Mouse (Mus musculus) neural tube, embryonic 10.5 days (tissue): ENCODE measurements around the gene Klhl6.
"Not testable (repeated sequence)": the region's sequence is repeated elsewhere in the genome, so short reads cannot be mapped to it uniquely, and the experiment has no call there.

Experiments used
- DNase-seq: peaks from one replicate; pipeline ENCODE4 v3.0.0-alpha.2; 2017; ENCODE audit warnings: low spot score; ENCODE audit errors: extremely low spot score

The Klhl6 gene

DNA sequence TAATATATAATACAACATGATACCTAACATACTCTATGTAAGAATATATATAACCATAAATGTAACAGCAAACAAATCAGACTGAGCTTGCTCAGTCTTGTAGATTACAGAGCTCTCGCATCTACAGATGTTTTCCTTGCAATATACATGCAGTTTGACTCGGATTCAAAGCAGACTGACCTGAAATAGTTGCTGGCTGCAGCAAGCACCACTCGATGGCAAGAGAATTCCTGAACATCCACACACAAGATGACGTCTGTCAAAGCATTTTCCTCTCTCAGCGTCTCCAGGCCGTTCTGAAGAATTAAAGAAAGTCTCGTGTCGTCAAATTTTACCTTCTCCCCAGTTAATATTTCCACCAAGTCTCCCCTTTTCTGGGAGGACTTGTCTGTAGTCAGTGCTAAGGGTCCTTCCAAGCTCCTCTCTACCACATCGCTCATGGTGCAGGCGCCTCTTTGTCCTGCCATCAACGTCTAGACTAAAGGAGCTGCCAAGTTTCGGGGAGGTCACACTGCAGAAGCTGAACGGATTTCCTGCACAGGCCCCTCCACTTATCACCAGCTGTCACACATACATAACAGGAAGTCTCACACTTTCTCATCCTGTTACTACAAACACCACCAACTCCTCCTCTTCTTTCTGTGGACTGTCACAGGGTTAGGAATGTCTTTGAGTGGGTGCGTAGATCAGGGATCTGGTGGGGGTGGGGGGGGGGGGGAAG lies at the start of gene Klhl6:
Gene Klhl6 (minus strand): TSS at position 501 of the 721 bp plus-strand sequence.
- DNase-seq: no peak

DNA sequence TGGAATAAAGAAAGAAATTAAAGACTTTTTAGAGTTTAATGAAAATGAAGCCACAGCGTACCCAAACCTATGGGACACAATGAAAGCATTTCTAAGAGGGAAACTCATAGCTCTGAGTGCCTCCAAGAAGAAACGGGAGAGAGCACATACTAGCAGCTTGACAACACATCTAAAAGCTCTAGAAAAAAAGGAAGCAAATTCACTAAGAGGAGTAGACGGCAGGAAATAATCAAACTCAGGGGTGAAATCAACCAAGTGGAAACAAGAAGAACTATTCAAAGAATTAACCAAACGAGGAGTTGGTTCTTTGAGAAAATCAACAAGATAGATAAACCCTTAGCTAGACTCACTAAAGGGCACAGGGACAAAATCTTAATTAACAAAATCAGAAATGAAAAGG lies 44.4 kb upstream of the Klhl6 start:
- not testable (repeated sequence) for DNase-seq

DNA sequence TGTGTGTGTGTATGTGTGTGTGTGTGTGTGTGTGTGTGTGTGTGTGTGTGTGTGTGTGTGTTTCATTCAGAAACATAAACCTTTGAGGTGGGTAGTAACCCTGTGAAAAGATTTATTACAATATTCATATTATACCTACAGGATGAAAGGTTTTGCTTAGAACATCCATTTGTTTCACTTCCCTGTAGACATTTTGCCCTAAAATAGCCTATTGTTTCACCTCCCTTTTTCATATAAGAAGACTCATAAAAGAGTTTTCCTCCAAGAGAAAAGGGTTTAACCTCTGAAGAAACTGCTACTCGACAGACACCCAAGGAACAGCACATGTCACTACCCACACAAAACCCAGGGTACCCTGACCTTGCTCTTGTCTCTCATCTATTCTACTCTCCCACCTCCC lies 40.0 kb upstream of the Klhl6 start:
- DNase-seq: no peak

DNA sequence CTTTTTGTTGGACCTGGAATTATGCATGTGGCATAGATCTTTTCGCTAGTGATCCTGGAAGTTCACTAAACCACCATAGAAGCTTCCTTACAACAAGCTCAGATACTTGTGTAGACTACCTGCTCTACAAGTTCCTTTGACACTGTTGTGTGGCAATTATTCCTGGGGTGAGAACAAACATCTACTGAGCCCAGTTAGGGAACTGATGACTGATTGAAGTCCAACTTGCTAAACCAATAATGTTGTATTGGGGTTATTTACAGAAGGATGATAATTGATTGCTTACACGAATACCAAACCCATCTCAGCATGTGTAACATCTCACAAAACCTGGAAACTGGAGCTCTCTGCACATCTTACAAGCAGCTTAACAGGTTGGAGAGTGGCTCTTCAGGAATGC lies 39.0 kb upstream of the Klhl6 start:
- no peak for DNase-seq

DNA sequence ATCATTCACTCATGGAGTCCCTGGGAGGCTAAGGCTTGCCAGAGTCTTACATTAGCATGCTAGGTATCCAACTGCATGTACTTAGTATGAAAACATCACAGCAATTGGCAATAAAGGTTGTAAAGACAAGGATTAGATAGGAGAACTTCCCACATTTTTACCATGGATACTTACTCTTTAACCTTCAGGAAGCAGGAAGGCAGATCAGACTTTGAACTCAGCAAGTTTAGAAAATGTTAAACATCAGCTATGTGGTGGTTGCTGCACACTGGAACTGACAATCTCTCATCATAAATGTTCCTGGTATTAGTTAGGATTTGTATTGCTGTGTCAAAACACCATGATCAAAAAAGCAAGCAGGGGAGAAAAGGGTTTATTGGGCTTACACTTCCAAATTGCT lies 29.8 kb upstream of the Klhl6 start:
- no peak for DNase-seq

DNA sequence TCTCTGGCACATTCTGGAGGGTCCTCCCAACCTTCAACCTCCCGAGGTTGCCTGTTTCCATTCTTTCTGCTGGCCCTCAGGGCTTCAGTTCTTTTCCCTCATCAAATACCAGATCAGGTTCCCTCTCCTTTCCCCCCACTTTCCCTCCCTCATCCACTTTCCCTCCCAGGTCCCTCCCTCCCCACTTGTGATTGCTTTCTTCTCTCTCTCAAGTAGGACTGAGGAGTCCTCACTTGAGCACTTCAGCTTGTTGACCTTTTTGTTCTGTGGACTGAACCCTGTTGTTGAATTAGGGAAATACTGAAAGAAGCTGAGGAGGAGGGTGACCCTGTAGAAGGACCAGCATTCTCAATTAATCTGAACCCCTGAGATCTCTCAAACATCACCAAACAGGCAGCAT lies 23.2 kb upstream of the Klhl6 start:
- no peak for DNase-seq

DNA sequence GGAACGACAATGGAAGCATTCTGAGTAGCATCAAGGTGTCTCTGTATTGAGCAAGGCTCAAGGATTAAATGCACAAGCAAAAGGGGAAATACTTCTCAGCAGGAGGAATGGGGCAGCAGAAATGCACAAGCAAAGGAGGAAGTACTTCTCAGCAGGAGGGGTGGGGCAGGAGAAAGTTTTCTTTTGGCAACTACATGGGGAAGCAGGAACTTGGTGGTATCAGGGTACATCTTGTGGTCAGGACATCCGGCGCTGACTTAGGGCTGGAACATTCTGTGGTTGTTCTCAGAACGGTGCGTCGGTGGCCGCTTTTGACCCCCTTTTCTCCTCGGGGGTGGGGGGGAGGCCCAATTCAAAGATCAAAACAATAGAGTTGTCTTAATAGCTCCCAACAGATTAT lies 17.4 kb upstream of the Klhl6 start:
- DNase-seq: not testable (repeated sequence)

DNA sequence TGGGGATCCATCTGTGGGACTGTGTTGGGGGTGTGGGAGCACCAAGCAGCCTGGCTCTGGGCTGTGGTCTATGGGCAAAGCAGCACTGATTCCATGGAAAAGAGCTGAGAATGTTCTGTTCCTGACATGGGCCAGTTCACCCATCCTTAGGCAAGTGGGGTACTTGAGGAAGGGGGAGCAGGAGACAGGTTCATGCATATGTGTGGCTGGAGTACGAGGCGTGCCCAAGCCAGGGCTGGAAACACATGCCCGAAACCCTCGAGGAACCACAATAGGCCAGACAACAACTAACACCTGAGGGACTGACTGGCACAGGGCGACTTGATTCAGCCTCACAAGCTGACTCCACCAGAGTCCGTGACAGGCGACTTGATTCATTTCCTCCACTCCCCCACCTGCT lies 14.8 kb upstream of the Klhl6 start:
- DNase-seq: no peak

DNA sequence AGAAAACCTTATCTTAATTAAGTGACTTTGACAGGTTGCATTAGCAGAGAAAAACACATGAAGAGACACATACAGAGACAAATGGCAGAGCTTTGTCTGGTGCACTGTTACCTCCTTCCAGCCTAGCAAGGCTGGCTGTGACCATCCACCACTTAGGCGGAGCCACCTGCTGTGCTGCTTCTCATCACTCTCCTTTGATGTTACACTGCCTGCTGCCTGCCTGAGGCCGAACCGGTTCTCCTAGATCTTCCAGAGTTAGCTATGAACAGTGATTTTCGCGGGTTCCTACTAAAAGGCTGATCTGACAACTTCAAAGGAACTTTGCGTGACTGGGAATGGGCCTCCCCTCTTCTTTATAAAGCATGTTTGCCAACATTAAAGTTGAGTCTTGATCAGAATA lies 14.1 kb upstream of the Klhl6 start:
- not testable (repeated sequence) for DNase-seq

DNA sequence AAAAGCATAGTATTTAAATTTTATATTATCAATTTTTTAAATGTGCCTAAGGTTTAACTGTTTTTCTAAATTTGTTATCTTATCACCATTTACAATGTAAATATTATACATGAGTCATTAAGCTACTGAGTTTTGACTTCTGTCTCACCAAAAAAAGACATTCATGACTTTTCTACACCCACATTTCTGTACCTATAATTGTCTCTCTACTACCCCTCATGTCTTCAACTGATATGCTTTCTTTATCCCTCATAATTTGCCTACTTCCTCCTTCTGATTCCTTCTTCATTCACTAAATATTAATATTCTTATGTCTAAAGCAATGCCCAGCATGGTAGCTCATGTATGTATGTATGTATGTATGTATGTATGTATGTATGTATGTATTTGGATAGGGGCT lies 13.0 kb upstream of the Klhl6 start:
- DNase-seq: no peak

DNA sequence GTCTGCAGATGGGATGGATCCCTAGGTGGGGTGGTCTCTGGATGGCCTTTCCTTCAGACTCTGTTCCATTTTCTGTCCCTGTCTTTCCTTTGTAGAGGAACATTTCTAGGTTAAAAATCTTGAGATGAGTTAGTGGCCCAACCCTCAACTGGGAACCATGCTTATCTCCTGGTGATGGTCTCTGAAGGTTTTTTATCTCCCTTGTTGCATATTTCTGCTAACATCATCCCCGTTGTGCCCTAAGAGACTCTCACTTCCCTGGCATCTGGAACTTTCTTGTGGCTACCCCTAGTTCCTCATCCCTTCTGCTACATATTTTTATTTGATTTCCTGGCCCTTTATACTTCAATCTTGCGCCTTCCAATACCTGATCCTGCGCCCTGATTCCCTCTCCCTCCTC lies 10.4 kb upstream of the Klhl6 start:
- DNase-seq: no peak

DNA sequence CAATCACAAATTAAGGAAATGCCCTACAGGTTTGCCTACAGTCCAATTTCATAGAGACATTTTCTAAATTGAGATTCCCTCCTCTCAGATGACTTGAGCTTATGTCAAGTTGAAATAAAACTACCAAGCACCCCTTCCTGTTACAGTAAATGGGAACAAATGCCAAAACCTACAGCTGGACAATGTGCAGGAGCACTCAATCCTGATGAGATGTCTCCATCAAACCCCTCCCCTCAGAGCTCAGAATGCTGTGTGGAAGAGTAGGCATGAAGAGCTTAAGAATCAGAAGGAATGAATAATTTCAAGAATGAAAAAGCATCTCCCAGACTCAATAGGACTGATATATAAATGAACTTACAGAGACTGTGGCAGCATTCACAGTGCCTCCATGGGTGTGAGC lies 7.7 kb upstream of the Klhl6 start:
- DNase-seq: no peak

DNA sequence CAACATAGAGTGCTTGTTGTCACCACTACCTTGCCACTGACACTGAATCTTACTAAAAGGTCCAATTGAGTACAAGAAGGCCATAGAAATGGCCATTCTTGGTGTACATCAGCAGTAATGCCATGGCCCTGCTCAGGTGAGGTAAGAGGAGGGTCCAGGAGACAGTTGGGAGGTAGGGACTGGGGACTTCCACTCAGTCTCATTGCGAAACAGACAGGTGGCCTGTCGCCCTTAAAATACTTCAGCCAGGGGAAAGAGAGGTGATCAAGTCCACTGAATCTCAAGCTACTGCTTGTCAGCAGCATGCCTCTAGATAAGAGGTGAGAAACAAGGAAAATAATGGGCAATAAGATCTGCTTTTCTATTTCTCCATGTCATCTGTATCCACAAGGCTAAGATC lies 4.8 kb upstream of the Klhl6 start:
- DNase-seq: no peak

DNA sequence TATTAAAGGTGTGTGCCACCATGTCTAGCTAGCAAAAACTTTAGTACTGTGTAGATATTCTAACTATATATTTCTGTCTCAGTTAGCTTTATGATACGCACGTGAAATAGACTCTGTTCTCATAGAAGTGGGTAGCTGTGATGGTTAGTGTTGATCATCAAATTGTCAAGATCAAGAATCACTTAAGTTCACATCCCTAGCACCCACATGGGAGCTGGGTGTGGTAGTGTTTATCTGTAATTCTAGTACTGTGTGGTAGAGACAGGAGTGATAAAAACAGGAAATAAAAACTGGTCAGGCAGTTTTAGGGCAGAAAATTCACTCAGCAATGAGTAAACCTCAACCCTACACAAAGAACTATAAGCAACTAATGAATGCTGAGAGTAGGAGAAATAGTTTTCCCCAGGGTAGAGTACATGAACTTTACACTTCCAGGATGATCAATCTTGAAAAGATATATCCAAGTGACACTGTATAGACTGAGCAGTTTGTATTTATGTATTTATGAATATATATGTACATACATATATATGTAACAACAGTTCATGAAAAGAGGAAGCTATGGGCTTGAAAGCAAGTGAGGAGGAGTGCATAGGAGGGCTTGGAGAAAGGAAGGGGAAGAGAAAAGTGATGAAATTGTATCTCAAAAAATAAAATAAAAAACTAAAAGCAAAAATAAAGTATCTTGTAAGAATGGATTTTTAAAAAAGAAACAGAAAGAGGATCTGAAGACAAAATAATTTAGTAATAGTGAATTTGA lies 2.2 kb upstream of the Klhl6 start:
- DNase-seq: no peak

DNA sequence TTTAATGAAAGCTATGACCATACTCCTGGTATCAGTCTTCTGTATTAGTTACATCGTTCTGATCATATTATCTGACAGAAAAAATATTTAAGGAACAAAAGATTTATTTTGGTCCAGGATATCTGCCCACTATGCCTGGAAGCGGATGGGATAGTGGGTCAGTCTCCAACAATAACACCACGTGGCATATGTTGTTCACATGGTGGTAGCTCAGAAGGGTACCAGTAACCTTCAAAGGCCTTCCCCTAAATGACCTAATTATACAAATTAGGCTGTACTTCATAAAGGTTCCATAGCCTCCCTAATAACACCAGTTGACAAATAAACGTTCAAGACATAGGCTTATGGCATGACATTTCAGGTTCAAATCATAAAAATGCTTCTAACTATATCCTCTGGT lies 722 bp upstream of the Klhl6 start:
- DNase-seq: no peak

DNA sequence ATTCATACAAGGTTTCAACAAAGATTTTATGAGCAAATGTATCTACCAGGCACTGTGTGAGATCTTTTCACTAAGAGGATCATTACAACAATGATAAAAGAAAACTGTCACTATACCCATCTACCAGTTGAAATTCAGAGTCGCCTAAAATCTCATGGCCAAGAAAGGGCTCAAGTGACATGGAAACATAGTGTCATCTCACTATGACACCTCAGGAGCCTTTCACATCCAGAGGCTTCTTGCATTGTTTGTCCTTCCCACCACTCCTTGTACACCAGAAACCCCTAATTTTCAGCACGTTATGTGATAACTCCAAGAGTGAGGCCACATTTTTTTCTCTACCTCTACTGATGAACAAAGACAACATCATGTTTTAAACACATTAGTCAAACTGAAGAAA lies 1.2 kb downstream of the Klhl6 start:
- DNase-seq: no peak

DNA sequence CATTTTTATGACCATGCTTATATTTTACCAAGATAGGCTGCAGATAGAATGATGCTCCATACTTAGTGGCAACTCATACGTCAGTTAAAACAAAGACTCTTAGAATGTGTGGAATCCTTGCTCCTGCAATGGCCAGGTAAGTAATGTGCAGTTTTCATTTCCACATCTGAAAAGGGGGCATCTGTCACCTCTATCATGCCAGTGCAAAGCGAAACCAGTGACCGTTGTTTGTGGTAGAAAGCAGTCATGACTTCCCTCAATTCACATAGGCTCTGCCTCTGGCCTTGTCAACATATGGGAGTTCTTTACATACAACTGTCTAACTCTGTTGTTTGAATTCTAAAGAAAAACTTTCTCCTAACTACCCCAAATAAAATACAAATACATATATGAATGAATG lies 1.8 kb downstream of the Klhl6 start:
- DNase-seq: no peak

DNA sequence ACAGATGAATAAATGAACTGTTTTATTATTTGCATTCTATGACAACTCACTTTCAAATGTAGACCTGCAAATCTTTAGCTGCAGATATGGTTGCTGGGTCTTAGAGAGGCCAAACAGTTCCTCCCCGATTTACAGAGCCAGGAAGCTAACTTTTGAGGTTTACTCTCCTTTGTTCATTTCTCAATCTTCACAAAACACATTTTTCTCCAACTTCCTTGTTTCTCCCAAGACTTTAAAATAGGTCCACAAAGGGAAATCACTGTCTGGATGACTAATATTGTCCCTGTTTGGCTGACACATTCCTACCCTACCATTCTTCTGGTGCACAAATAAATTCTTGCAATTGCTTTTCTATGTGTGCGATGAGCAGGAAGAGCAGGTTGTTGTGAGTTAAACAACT lies 3.1 kb downstream of the Klhl6 start:
- no peak for DNase-seq

DNA sequence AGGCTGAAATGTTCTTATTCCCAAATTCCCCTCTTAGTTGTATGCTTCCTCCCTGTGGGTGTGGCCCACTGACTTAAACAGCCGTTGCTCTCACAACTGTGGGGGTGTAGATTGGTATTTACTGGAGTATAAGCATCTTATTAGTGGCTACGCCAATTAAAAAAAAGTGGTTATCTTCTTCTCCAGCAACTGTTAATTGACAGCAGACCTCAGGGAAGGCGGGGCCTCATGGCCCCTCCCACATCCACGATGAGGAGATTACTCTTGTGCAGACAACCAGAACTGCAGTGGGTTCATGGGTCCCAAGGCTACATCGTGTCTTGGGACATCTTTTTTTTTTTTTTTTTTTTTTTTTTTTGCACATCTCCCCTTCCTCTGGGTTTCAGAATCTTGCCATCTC lies 5.6 kb downstream of the Klhl6 start:
- no peak for DNase-seq

DNA sequence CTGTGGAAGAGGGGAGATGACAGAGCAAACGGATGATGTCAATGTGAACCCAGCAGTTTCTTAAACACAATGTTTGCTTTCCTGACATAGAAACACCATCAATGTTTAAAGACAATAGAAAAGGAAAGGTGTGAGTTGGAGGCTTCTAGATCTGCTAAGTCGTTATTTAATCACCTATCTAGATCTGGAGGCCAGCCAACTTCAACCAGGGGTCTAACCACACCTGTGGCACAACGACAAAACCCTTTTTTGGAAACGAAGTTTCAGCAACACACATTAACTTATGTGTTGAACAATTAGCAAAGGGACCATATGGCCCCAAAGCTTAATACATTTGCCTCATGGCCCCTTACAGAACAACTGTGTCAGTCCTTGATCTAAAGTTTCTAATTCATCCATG lies 6.0 kb downstream of the Klhl6 start:
- no peak for DNase-seq

DNA sequence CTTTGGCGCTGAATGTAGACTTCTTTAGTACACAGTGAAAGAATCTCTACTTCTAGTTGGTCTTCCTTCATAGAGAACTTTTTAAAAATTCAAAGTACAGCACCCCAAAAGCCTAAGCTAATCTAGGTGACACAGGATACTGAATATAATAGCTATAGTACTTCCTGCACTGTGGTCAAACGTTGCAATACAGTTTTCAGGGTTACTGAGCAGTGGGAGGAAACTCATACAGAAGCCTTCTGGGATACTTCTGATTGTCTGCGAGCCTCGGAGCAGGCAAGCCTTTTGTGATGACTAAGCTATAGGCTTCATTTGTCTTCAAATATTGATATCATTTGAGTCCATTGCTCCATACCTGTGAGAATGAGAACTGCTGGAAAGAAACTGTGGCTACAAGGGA lies 7.4 kb downstream of the Klhl6 start:
- no peak for DNase-seq

DNA sequence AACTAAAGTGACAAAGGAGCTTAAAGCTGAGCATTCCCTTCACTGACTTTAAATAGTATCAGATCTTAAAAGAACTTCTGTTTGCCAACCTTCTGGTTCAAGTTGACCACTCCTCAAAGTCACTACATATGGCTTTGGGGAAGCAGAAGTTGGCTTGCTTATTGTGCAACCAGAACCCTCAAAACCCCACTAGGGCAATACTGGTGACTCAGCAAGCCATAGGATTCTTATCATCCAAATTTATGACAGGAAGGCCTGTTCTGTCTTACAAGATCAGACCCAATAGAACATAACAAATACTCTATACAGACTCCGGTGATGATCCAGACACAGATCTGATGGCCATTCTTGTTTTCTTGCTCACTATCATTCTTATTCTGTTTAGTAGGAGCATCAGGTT lies 9.4 kb downstream of the Klhl6 start:
- DNase-seq: no peak

DNA sequence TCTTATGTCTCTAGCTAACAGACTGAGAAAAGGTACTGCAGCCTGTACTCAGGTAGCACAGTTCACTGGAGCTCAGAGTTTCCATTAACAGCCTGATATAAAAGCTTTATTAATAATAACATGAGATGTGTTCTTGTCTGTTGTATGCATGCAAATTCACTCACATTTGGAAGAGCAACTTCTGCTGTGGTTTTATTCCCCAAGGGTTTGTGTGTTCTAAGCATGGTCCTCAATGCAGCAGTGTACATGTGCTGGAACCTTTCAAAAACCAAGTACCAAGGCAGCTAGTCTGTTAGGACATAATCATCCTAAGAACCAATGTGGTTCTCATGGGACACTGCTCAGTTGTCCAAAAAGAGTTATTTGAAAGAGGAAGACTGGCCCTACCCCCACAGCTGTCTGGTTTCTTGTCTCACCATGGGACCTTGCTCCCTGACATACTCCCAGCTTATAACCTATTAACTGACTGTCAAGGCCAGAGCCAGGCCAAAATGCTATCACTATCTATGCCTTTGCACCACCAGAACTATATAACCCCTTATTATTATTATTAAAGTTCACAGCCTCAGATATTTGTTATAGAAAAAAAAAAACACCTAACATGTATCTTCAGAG lies 10.0 kb downstream of the Klhl6 start:
- no peak for DNase-seq
